Comparison of ENCODE assay signal across 9 mouse cellular contexts in genomic region chr7:138907976-138908375, GRCm38 (mm10). TPM values are rescaled to one million over a fixed set of nuclear protein-coding genes. Genes with fewer than 3 reads are reported as not detected.
A peak's percentile ranks its signal among the peaks of the same experiment; 100 is the strongest.
DNase-seq lines count a peak whose midpoint lies in the region; ATAC-seq lines count a peak whose summit lies in the region.
"Had no signal": no experiment of that assay in that cellular context is flagged by ENCODE, and none has a peak within 500 bp of the region (broad histone marks: within the 10 kb centered on the region; RNA-seq: fewer than 3 reads in every experiment).

No protein-coding gene starts in this region.

- no peaks in the 10 kb centered on the region for H3K9me3 ChIP-seq in heart, embryonic 15.5 days (replicated peaks)
- no peaks in the 10 kb centered on the region for H3K9me3 ChIP-seq in midbrain, embryonic 15.5 days

- H3K9ac ChIP-seq in heart, embryonic 15.5 days, result peak overlapping the region; percentile 98
- H3K9ac ChIP-seq in midbrain, embryonic 15.5 days, result no peak overlapping the region

- peak overlapping the region; percentile 92 for H3K4me3 ChIP-seq in heart, embryonic 15.5 days
- H3K4me3 ChIP-seq in midbrain, embryonic 15.5 days, result no peak overlapping the region

- no peaks in the 10 kb centered on the region for H3K27me3 ChIP-seq in heart, embryonic 15.5 days
- peaks cover 4% of the 10 kb centered on the region; the same call in 1 of the 2 replicates for H3K27me3 ChIP-seq in midbrain, embryonic 15.5 days (replicated peaks)

- H3K36me3 ChIP-seq in heart, embryonic 15.5 days, result no peaks in the 10 kb centered on the region
- H3K36me3 ChIP-seq in midbrain, embryonic 15.5 days (replicated peaks), result no peaks in the 10 kb centered on the region

- 53% methylated on average over 5 of the region's 5 CpGs for WGBS in heart, embryonic 15.5 days
- 62% methylated on average over 5 of the region's 5 CpGs for WGBS in midbrain, embryonic 15.5 days

- H3K27ac ChIP-seq in heart, embryonic 15.5 days, result peak overlapping the region; percentile 93
- no peak overlapping the region for H3K27ac ChIP-seq in midbrain, embryonic 15.5 days

- H3K4me2 ChIP-seq in heart, embryonic 15.5 days, result peak overlapping the region; percentile 87
- H3K4me2 ChIP-seq in midbrain, embryonic 15.5 days, result peak overlapping the region; percentile 64

- peaks cover 33% of the 10 kb centered on the region for H3K4me1 ChIP-seq in heart, embryonic 15.5 days (replicated peaks)
- H3K4me1 ChIP-seq in midbrain, embryonic 15.5 days, result peaks cover 32% of the 10 kb centered on the region

- no peak for ATAC-seq in heart, embryonic 15.5 days (replicated peaks; ENCODE audit: insufficient number of reproducible peaks, insufficient read depth, low FRiP score, low read depth)
- ATAC-seq in midbrain, embryonic 15.5 days (replicated peaks), result no peak

- DNase-seq in heart, adult 18-20 months, result no peak
- DNase-seq in embryo, embryonic 9.5 days (ENCODE audit: extremely low spot score), result peak; percentile 16
- peak; percentile 41 to 63 for DNase-seq in kidney, adult 8-10 months
- DNase-seq in adrenal gland, postnatal 25 days, result no peak
- no peak for DNase-seq in frontal cortex, postnatal 36 days (ENCODE audit: low spot score in 2 of 2)
- DNase-seq in cerebellum, adult 18-20 months, result no peak

RNA-seq across cellular contexts. Expression of gene Bnip3, which starts 1.3 kb away (rescaled TPM):
- polyA plus RNA-seq in heart, embryonic 15.5 days (2015; fragmentation: Nextera tagmentation; extraction: Ambion mirVana), result 187 and 248 TPM in 2 replicates
- 100 to 1,000 TPM; 243 to 325 TPM for total RNA-seq in heart, adult 18-20 months (2021)
- 85.5 and 87.5 TPM in 2 replicates for polyA plus RNA-seq in midbrain, embryonic 15.5 days (2015; fragmentation: Nextera tagmentation; extraction: Ambion mirVana)
- 183 and 265 TPM in 2 replicates for total RNA-seq in adrenal gland, postnatal 25 days (2021)

RNA-seq across cellular contexts. Expression of gene Jakmip3, which starts 32.6 kb away (rescaled TPM):
- polyA plus RNA-seq in heart, embryonic 15.5 days (2015; fragmentation: Nextera tagmentation; extraction: Ambion mirVana), result 0.06 TPM in 1 of 2 replicates, not detected in the other
- total RNA-seq in heart, adult 18-20 months (2021), result under 1 TPM in 1 of 2 experiments, not detected in 1; 0.31 TPM
- 8.7 and 11.1 TPM in 2 replicates for polyA plus RNA-seq in midbrain, embryonic 15.5 days (2015; fragmentation: Nextera tagmentation; extraction: Ambion mirVana)
- total RNA-seq in adrenal gland, postnatal 25 days (2021), result 9.2 and 14.1 TPM in 2 replicates
- total RNA-seq: hematopoietic stem cell, adult 5-6 weeks had no signal

Comparison
In these comparisons a context has a peak if more than half of its experiments do, and no peak if none do; other contexts are left out.
1. DNase-seq: peak in embryo, embryonic 9.5 days (single experiment) and kidney, adult 8-10 months (2 of 2); none in heart, adult 18-20 months (0 of 2), adrenal gland, postnatal 25 days (single experiment), frontal cortex, postnatal 36 days (0 of 2) and cerebellum, adult 18-20 months (0 of 2).